Comparison of ENCODE assay signal across 14 mouse cellular contexts in the genomic region with DNA sequence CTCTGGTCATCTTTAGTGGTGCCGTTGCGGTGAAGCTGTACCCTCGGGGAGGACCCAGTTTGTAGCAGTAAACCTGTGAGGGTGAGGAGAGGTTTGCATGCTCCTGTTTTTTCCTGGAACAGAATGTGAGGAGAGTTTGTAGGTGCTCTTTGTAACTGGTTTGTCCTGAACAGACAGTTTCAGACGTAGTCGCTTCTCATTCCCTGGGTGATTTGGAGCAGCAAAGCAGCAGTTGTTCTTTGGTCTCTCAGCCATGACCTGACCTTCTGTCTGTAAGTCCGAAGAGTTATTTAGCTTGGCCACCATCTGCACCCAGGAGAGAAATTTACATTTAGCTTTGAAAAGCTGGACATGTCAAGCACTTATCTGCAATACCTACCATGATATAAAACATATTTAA.
DNase-seq lines count a peak whose midpoint lies in the region; ATAC-seq and TF ChIP-seq lines count a peak whose summit lies in the region.
"Had no signal": no experiment of that assay in that cellular context is flagged by ENCODE, and none has a peak within 500 bp of the region (broad histone marks: within the 10 kb centered on the region; RNA-seq: fewer than 3 reads in every experiment).

No protein-coding gene starts in this region.

- WGBS in forebrain, embryonic 10.5 days: 30% methylated on average over 6 of the region's 6 CpGs
- WGBS in hindbrain, embryonic 16.5 days: 22% methylated on average over 6 of the region's 6 CpGs
- 46% methylated on average over 6 of the region's 6 CpGs for WGBS in kidney, embryonic 15.5 days

- no peaks in the 10 kb centered on the region for H3K36me3 ChIP-seq in forebrain, embryonic 10.5 days (replicated peaks)
- no peaks in the 10 kb centered on the region for H3K36me3 ChIP-seq in hindbrain, embryonic 16.5 days (ENCODE audit: control insufficient read depth, insufficient read depth, low read length)
- H3K36me3 ChIP-seq in kidney, embryonic 15.5 days: no peaks in the 10 kb centered on the region
- H3K36me3 ChIP-seq: embryonic facial prominence, embryonic 15.5 days; liver, embryonic 12.5 days had no signal

- H3K9ac ChIP-seq in hindbrain, embryonic 16.5 days (ENCODE audit: low read depth, low read length): no peak overlapping the region
- H3K9ac ChIP-seq in kidney, embryonic 15.5 days: no peak overlapping the region
- H3K9ac ChIP-seq: embryonic facial prominence, embryonic 15.5 days; liver, embryonic 12.5 days had no signal

- ATAC-seq in hindbrain, embryonic 16.5 days: no peak
- ATAC-seq in kidney, embryonic 15.5 days (replicated peaks; ENCODE audit: low FRiP score): no peak
- ATAC-seq: intestine, embryonic 16.5 days; liver, embryonic 12.5 days had no signal

- no peak for DNase-seq in left cerebral cortex, adult 2 months (ENCODE audit: extremely low spot score in 1 of 2, low spot score in 2 of 2)
- no peak for DNase-seq in left cerebral cortex, postnatal 36 days (ENCODE audit: low spot score in 2 of 2)
- no peak for DNase-seq in forebrain, embryonic 10.5 days (ENCODE audit: extremely low spot score, low spot score)
- DNase-seq in retina, embryonic 14.5 days (ENCODE audit: low spot score): peak; percentile 60
- no peak for DNase-seq in right cerebral cortex, postnatal 4 days
- DNase-seq: cerebellum, adult 11-12 months; heart, adult 2 months; lung, postnatal 14 days; spleen, adult 18-20 months had no signal

- H3K9me3 ChIP-seq in forebrain, embryonic 10.5 days: no peaks in the 10 kb centered on the region
- no peaks in the 10 kb centered on the region for H3K9me3 ChIP-seq in hindbrain, embryonic 16.5 days (ENCODE audit: control insufficient read depth, low read length)
- H3K9me3 ChIP-seq in kidney, embryonic 15.5 days (replicated peaks): no peaks in the 10 kb centered on the region
- H3K9me3 ChIP-seq: embryonic facial prominence, embryonic 15.5 days; liver, embryonic 12.5 days had no signal

- intact Hi-C loops in left cerebral cortex, adult 2 months (cut with DNase I): loop anchor here (5.0 kb wide), 5 partner anchors 103 to 823 kb away; partner anchors contain the start of genes Akt3 and Zbtb18
- intact Hi-C loops in left cerebral cortex, postnatal 36 days (cut with DNase I): loop anchor here (5.0 to 10.0 kb wide), 4 partner anchors 105 to 823 kb away; partner anchors contain the start of gene Zbtb18

- no peak overlapping the region for H3K4me3 ChIP-seq in left cerebral cortex, adult 2 months
- no peak overlapping the region for H3K4me3 ChIP-seq in forebrain, embryonic 10.5 days
- H3K4me3 ChIP-seq in hindbrain, embryonic 16.5 days (ENCODE audit: low read length): no peak overlapping the region
- no peak overlapping the region for H3K4me3 ChIP-seq in kidney, embryonic 15.5 days (replicated peaks)
- H3K4me3 ChIP-seq: embryonic facial prominence, embryonic 15.5 days; heart, adult 2 months; liver, embryonic 12.5 days had no signal

- TF ChIP-seq CTCF in left cerebral cortex, adult 2 months (IDR thresholded peaks at IDR 0.05): no peak

- H3K27ac ChIP-seq in left cerebral cortex, adult 2 months: peak overlapping the region; percentile 37; the same call in 1 of the 2 replicates
- peak overlapping the region; percentile 65 for H3K27ac ChIP-seq in forebrain, embryonic 10.5 days
- H3K27ac ChIP-seq in hindbrain, embryonic 16.5 days (ENCODE audit: low read depth, low read length): 0 out of 2 replicates have a peak overlapping the region, but pooled peaks have one; percentile 25
- no peak overlapping the region for H3K27ac ChIP-seq in kidney, embryonic 15.5 days
- H3K27ac ChIP-seq: embryonic facial prominence, embryonic 15.5 days; heart, adult 2 months; liver, embryonic 12.5 days had no signal

- H3K27me3 ChIP-seq in forebrain, embryonic 10.5 days (ENCODE audit: poor library complexity, severe bottlenecking): peaks cover 10% of the 10 kb centered on the region; the same call in 1 of the 2 replicates
- H3K27me3 ChIP-seq in hindbrain, embryonic 16.5 days (replicated peaks; ENCODE audit: control insufficient read depth, insufficient read depth, low read length): no peaks in the 10 kb centered on the region
- H3K27me3 ChIP-seq in kidney, embryonic 15.5 days: no peaks in the 10 kb centered on the region
- H3K27me3 ChIP-seq: embryonic facial prominence, embryonic 15.5 days; liver, embryonic 12.5 days had no signal

- peaks cover 32% of the 10 kb centered on the region for H3K4me1 ChIP-seq in forebrain, embryonic 10.5 days
- H3K4me1 ChIP-seq in hindbrain, embryonic 16.5 days (ENCODE audit: control insufficient read depth, insufficient read depth, low read depth, low read length): peaks cover 4% of the 10 kb centered on the region
- H3K4me1 ChIP-seq in kidney, embryonic 15.5 days: no peaks in the 10 kb centered on the region
- H3K4me1 ChIP-seq: embryonic facial prominence, embryonic 15.5 days; liver, embryonic 12.5 days had no signal

- no peak overlapping the region for H3K4me2 ChIP-seq in hindbrain, embryonic 16.5 days (ENCODE audit: low read length)
- no peak overlapping the region for H3K4me2 ChIP-seq in kidney, embryonic 15.5 days
- H3K4me2 ChIP-seq: embryonic facial prominence, embryonic 15.5 days; liver, embryonic 12.5 days had no signal
